Mouse (Mus musculus) embryonic facial prominence, embryonic 11.5 days (tissue): ENCODE results near the gene Hcls1. TPM values are rescaled to one million over a fixed set of nuclear protein-coding genes. Genes with fewer than 3 reads are reported as not detected.

Source experiments
- ATAC-seq: fragments of 200-750 bp; cut with Nextera tagmentation; replicated peaks from 2 replicates; pipeline ENCODE4 v1.8.0; 2017; ENCODE audit warnings: low read depth; ENCODE audit not compliant: insufficient number of reproducible peaks, low FRiP score, low TSS enrichment
- DNase-seq: peaks from one replicate; pipeline ENCODE4 v3.0.0-alpha.2; 2015; ENCODE audit warnings: low spot score
- H3K27ac ChIP-seq: fragments of 300-500 bp; sonication (generic); replicated peaks from 2 replicates; pipeline ENCODE4 v1.5.1; 2014; ENCODE audit warnings: mild to moderate bottlenecking, low read depth, low read length, control low read depth
- H3K27me3 ChIP-seq: fragments of 300-500 bp; sonication (generic); 2 replicates; pipeline ENCODE4 v1.6.1; 2014; ENCODE audit warnings: mild to moderate bottlenecking, low read length, moderate library complexity, mixed read lengths; ENCODE audit not compliant: control insufficient read depth, insufficient read depth
- H3K36me3 ChIP-seq: fragments of 300-500 bp; sonication (generic); replicated peaks from 2 replicates; pipeline ENCODE4 v1.6.1; 2014; ENCODE audit warnings: low read depth, mild to moderate bottlenecking, low read length, moderate library complexity, mixed read lengths; ENCODE audit not compliant: control insufficient read depth, insufficient read depth
- H3K4me1 ChIP-seq: fragments of 300-500 bp; sonication (generic); 2 replicates; pipeline ENCODE4 v1.6.1; 2014; ENCODE audit warnings: low read length, mixed read lengths; ENCODE audit not compliant: control insufficient read depth, insufficient read depth
- H3K4me2 ChIP-seq: fragments of 300-500 bp; sonication (generic); 2 replicates; pipeline ENCODE4 v1.6.1; 2014; ENCODE audit warnings: low read depth, mild to moderate bottlenecking, control low read depth, low read length, moderate library complexity
- H3K4me3 ChIP-seq: fragments of 300-500 bp; sonication (generic); 2 replicates; pipeline ENCODE4 v1.5.1; 2014; ENCODE audit warnings: low read depth, low read length, control low read depth
- H3K9ac ChIP-seq: fragments of 300-500 bp; sonication (generic); replicated peaks from 2 replicates; pipeline ENCODE4 v1.6.1; 2014; ENCODE audit warnings: mild to moderate bottlenecking, control low read depth, low read length
- H3K9me3 ChIP-seq: fragments of 300-500 bp; sonication (generic); replicated peaks from 2 replicates; pipeline ENCODE4 v1.6.1; 2016; ENCODE audit warnings: mild to moderate bottlenecking, low read length, inconsistent platforms, mixed read lengths; ENCODE audit not compliant: control insufficient read depth
- WGBS: fragments of 180-500 bp; shearing (Covaris S2); extraction: QIAGEN DNeasy Blood & Tissue Kit; methylation state at CpG from one replicate; pipeline ENCODE4 v1.1.7; 2014; 5-methylcytosine and 5-hydroxymethylcytosine counted together
- polyA plus RNA-seq: library from polyadenylated mRNA; unstranded; fragments of >200 nt; fragmentation: Nextera tagmentation; extraction: Ambion mirVana; gene quantifications from 2 replicates; pipeline ENCODE4 v1.2.1, GENCODE M21; 2014

The Hcls1 gene
- 1.4 TPM in 2 replicates for polyA plus RNA-seq

- Histone ChIP-seq H3K4me1 (no peaks in the 10 kb centered on the region), H3K4me2 (no peak within 1 kb of the TSS), H3K4me3 (no peak within 1 kb of the TSS), H3K9me3 (no peaks in the 10 kb centered on the region), H3K27ac (no peak within 1 kb of the TSS), H3K36me3 (no peaks in the 10 kb centered on the region; the same call in 1 of the 2 replicates), H3K9ac (no peak within 1 kb of the TSS), H3K27me3 (no peaks in the 10 kb centered on the region)
- 78% methylated on average over 7 of the region's 7 CpGs for WGBS
- DNase-seq = no peak
- ATAC-seq = no peak
Measured at GRCm38 (mm10) chr16:36934841-36935620, at the start of gene Hcls1. TSS of gene Hcls1 (plus strand) at chr16:36934983.

GRCm38 (mm10) chr16:36885912-36886311 lies 48.9 kb upstream of the Hcls1 start:
- no peak for ATAC-seq
- Histone ChIP-seq H3K4me1 (no peaks in the 10 kb centered on the region), H3K4me2 (no peak overlapping the region), H3K9me3 (no peaks in the 10 kb centered on the region), H3K27ac (no peak overlapping the region), H3K36me3 (no peaks in the 10 kb centered on the region), H3K27me3 (no peaks in the 10 kb centered on the region), H3K9ac (no peak overlapping the region), H3K4me3 (no peak overlapping the region)
- DNase-seq = no peak
- WGBS = 93% methylated on average over 11 of the region's 11 CpGs

GRCm38 (mm10) chr16:36887546-36887945 lies 47.2 kb upstream of the Hcls1 start:
- WGBS = 74% methylated on average over 5 of the region's 5 CpGs
- Histone ChIP-seq H3K27me3 (no peaks in the 10 kb centered on the region), H3K9ac (no peak overlapping the region), H3K36me3 (no peaks in the 10 kb centered on the region), H3K9me3 (no peaks in the 10 kb centered on the region), H3K4me2 (no peak overlapping the region), H3K27ac (no peak overlapping the region), H3K4me1 (no peaks in the 10 kb centered on the region), H3K4me3 (no peak overlapping the region)
- DNase-seq = peak; percentile 35
- ATAC-seq = 0 out of 2 replicates have a peak, but pooled peaks have one; percentile 3

- WGBS = 87% methylated on average over 3 of the region's 3 CpGs
- no peak overlapping the region for H3K4me3 ChIP-seq
- no peak overlapping the region for H3K9ac ChIP-seq
- no peaks in the 10 kb centered on the region for H3K27me3 ChIP-seq
- no peaks in the 10 kb centered on the region for H3K4me1 ChIP-seq
- H3K9me3 ChIP-seq = no peaks in the 10 kb centered on the region
- H3K27ac ChIP-seq = no peak overlapping the region
- no peak overlapping the region for H3K4me2 ChIP-seq
- DNase-seq (no peak), ATAC-seq (no peak)
- no peaks in the 10 kb centered on the region; the same call in 1 of the 2 replicates for H3K36me3 ChIP-seq
Measured at GRCm38 (mm10) chr16:36890559-36890958, 44.2 kb upstream of the Hcls1 start.

- Histone ChIP-seq H3K36me3 (no peaks in the 10 kb centered on the region; the same call in 1 of the 2 replicates), H3K27ac (no peak overlapping the region), H3K4me2 (no peak overlapping the region), H3K27me3 (no peaks in the 10 kb centered on the region), H3K4me1 (no peaks in the 10 kb centered on the region), H3K4me3 (no peak overlapping the region), H3K9me3 (no peaks in the 10 kb centered on the region), H3K9ac (no peak overlapping the region)
- DNase-seq (no peak), ATAC-seq (no peak)
- 93% methylated on average over 4 of the region's 4 CpGs for WGBS
Measured at GRCm38 (mm10) chr16:36891415-36891814, 43.4 kb upstream of the Hcls1 start.

GRCm38 (mm10) chr16:36893317-36893716 lies 41.5 kb upstream of the Hcls1 start:
- H3K4me1 ChIP-seq = no peaks in the 10 kb centered on the region
- H3K27ac ChIP-seq = no peak overlapping the region
- no peaks in the 10 kb centered on the region for H3K9me3 ChIP-seq
- H3K4me2 ChIP-seq = no peak overlapping the region
- ATAC-seq = no peak
- H3K27me3 ChIP-seq = no peaks in the 10 kb centered on the region
- WGBS = 93% methylated on average over 10 of the region's 10 CpGs
- H3K4me3 ChIP-seq = no peak overlapping the region
- DNase-seq = no peak
- H3K9ac ChIP-seq = no peak overlapping the region
- H3K36me3 ChIP-seq = peaks cover 2% of the 10 kb centered on the region

- no peak for DNase-seq
Measured at GRCm38 (mm10) chr16:36896712-36897111, 38.1 kb upstream of the Hcls1 start.

GRCm38 (mm10) chr16:36903156-36903555 lies 31.6 kb upstream of the Hcls1 start:
- Histone ChIP-seq H3K4me2 (no peak overlapping the region), H3K27me3 (no peaks in the 10 kb centered on the region), H3K36me3 (no peaks in the 10 kb centered on the region; the same call in 1 of the 2 replicates), H3K9me3 (no peaks in the 10 kb centered on the region), H3K4me3 (no peak overlapping the region), H3K4me1 (no peaks in the 10 kb centered on the region), H3K9ac (no peak overlapping the region), H3K27ac (no peak overlapping the region)
- 83% methylated on average over 5 of the region's 5 CpGs for WGBS
- ATAC-seq (no peak), DNase-seq (no peak)

More at GRCm38 (mm10) chr16:36896712-36897111, 38.1 kb upstream of the Hcls1 start:
- Histone ChIP-seq H3K36me3 (peaks cover 2% of the 10 kb centered on the region), H3K9me3 (no peaks in the 10 kb centered on the region), H3K9ac (no peak overlapping the region), H3K27ac (no peak overlapping the region), H3K27me3 (no peaks in the 10 kb centered on the region), H3K4me3 (no peak overlapping the region), H3K4me1 (no peaks in the 10 kb centered on the region), H3K4me2 (no peak overlapping the region)
- ATAC-seq = no peak
- 95% methylated on average over 6 of the region's 6 CpGs for WGBS
